Mouse (Mus musculus) ovary, postnatal 10 days (tissue): ENCODE data around the gene Tubb5.

ENCODE experiments used
- DNase-seq: peaks from one replicate; pipeline ENCODE4 v3.0.0; 2022; ENCODE audit warnings: low spot score

The Tubb5 gene

DNA sequence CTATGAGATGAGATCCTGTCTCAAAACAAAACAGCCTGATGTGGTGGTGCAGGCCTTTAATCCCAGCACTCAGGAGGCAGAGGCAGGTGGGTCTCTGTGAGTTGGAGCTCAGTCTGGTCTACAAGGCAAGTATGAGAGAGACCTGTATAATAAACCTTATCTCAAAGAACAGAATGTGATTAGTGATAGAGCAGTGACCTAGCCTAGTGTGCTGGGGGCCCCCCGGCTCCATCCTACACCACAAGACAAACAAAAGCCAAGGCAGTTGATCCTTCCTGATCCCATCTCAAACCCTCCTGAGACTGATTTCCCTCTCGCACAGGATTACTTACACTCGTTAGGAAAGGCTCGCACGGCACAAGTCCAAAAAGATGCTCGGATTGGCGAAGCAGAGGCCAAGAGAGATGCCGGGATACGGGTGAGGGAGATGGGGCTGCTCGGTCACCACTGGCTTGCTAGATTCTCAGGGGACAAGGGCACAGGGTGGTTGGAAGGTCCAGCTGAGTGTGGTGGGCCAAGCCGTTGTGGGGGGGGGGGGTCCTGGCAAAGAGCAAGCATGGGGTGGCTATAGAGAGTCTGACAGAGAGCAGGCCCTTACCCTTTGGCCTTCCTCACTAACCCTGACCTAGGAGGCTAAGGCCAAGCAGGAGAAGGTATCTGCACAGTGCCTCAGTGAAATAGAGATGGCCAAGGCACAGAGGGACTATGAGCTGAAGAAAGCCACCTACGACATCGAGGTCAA, 12.8 kb downstream of the Tubb5 start:
- DNase-seq = no peak

DNA sequence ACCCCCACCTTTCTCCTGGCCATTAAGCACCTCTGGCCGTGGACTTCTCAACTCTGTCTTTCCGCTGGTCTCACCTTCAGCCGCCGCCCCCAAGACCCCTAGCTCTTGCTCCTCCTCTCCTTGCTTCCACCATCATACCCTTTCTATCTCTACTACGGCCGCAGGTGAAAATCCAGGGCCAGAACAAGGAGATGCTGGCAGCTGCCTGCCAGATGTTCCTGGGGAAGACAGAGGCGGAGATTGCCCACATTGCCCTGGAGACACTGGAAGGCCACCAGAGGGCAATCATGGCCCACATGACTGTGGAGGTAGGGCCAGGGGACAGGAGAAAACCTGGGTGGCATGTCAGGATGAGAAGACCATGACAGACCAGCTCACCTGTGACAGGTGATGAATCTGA, 13.7 kb downstream of the Tubb5 start:
- no peak for DNase-seq

DNA sequence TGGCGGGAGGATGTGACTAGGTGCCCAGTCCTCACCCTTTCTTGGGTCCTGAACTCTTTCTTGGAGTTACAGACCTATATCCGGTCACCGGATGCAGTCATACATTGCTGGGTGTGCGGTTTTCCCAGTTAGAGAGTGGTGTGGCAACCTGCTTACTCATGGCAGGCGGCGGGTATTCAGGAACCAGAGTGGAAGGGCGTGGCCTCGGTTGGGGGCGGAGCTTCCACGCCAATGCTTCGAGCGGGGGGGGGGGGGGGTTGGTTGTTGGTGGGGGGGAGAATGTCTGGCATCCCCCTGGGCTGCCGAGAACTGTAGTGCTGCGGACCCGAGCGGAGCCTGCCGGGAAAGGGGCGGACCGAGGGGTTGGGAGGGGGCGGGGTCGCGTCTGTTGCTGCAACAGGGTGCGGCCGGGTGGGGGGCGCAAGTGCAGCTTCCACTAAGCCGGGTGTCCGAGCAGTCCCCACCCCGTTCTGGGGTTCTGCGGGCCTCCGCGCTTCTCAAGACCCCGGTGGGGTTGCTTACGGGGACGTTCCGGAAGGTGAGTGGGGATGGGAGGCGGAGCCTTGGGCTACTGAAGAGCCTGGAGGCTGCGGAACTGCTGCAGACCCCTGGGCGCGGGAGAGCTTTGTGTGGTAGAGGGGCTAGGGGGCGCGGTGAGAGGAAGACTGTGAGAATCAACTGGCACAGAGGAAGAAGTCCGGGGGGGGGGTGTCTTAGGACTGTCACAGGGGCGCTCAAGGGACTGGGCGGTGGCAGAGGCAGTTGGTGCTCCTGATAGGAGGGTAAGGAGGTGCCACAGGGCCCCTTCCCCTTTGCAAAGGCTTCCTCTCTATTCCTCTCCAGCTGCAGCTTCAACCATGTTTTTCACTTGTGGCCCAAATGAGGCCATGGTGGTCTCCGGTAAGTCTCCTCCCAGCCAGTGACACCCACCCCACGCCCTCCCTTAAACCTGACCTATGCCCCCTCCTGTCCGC, 14.9 kb downstream of the Tubb5 start, which contains the start of gene Flot1:
TSS of gene Flot1 (plus strand) at position 267 of the 974 bp plus-strand sequence.
- peak; percentile 58 for DNase-seq

DNA sequence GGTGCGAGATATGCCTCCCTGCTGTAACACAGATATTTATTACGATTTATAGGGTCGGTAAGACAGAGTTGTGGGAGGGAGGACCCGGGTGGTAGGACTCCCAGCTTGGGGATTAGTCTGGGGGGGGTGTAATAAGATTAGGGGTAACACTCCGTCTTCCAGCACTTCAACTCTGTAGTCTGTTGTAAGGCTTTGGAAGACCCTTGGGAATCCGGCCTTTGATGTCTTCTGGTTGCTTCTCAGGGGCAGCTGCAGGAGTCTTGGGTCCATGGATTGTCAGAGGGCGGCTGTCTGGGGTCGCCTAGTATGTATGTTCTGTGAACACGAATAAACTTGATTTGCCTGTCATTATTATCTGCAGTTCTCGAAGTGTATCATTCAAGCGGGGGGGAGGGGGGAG, 15.5 kb downstream of the Tubb5 start:
- DNase-seq = no peak

DNA sequence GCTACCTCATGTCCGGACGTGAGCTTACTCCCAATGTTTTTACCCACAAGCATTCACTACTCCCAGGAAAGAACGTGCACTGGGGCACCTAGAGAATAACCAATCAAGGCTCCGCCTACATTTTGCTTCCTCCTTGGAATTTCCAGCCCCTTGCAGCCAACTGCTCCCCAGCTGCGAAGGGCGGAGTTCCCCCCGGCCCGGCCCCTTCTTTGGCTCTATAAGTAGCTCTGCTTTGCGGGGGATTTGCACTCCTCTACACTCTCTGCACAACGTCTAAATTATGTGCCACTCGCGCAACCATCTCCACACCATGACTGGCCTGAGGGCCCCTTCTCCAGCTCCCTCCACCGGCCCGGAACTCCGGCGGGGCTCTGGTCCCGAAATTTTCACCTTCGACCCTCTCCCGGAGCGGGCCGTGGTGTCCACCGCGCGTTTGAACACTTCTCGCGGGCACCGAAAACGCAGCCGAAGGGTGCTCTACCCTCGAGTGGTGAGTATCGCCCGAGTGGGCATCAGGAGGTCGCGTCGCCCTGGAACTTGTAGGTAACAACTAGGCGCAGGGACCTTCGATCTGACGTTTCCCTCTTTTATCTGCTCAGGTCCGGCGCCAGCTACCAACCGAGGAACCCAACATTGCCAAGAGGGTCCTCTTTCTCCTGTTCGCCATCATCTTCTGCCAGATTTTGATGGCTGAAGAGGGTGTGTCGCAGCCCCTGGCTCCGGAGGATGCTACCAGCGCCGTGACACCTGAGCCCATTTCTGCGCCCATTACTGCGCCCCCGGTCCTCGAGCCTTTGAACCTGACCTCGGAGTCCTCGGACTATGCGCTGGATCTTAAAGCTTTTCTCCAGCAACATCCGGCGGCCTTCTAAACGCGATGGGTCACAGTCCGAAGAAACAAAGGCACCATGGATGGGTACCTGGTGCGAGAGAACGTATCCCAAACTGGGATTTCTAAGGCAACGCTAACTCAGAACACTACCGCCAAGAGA, 16.4 kb downstream of the Tubb5 start, which contains the start of gene Ier3:
TSS of gene Ier3 (plus strand) at position 246 of the 992 bp plus-strand sequence.
- DNase-seq = peak; percentile 70

DNA sequence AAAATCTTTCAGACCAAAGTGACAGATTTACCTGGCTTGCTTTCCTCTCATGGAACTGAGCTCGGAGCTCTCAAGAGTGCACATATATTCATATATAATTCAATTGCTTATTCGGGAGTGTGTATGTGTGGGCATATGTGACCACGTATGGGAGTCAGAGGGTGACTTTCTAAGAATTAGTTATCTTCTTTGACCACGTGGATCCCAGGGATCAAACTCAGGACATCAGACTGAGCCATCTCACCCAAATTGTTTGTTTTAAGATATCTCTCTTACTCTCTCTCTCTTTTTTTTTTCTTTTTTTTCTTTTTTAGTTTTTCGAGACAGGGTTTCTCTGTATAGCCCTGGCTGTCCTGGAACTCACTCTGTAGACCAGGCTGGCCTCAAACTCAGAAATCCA, 18.0 kb downstream of the Tubb5 start:
- no peak for DNase-seq

DNA sequence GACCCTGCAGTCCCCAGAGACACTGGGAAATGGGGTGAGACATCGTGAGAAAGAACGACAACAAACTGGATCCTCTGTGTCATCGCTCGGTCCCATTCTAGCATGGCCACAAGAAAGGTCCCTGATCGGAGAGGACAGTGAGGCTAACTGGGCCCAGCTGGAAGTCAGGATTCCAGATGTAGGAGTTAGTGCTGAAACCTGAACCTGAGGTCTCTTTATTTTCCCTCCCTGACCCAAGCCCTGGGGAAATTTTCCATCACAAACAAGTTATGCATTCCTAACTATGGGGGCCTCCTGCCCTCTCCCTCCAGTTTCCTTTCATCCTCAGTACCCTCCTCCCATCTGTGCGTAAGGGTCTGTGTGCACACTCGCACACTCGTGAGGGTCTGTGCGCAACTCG, 20.9 kb downstream of the Tubb5 start:
- no peak for DNase-seq

DNA sequence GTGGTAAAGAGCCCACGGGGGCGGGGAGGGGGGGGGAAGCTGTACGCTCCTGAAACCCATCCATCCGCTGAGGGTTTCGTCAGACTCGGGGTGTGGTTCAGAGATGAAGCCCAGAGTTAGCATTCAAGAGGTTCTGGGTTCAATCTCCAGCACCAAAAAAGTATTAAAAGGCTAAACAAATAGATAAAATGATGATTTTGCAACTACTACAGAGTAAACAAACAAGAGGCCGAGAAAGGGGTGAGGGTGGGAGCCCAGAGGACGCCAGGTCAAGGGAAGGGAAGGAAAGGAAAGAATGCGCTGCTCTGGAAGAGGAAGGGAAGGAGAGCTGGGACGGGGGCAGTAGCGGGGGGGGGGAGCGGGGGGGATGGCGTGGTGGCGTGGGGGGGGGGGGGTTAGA, 21.4 kb downstream of the Tubb5 start:
- no peak for DNase-seq

DNA sequence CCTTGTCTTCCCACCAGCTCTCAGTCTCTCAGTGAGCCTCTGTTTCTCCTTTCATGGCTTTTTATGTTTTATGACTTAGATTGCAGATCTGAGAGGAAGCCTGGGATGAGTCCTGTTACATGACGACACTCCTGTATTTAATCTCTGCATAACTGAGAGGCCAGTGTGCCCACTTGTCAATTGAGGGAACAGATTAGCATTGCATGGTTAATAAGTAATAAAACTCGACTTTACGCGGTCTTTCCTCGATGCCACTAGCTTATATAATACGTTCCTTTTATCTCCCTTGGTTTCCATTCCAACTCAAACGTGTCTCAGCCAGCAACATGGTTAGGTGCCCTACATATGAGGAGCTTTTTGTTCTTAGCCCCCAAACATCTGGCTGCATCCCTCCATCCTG, 22.3 kb downstream of the Tubb5 start:
- no peak for DNase-seq

DNA sequence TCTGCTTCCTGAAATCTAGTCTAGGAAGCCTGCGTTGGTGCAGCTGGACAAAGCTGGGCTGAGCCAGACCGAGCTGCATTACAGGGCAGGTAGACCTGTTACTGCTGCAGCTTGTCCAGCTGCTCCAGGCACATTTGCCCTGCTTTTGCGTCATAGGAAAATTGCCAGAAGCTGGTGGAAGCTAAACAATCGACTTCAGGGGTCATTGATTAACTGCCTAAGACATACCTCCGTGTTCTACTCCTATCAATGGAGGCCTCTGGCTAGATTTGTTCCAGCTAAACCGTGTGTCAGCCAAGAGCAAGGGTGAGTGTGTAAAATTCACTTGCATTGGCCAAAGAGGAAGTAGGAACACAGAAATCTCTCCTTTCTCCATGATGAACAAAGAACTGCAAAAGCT, 23.4 kb downstream of the Tubb5 start:
- DNase-seq = no peak

DNA sequence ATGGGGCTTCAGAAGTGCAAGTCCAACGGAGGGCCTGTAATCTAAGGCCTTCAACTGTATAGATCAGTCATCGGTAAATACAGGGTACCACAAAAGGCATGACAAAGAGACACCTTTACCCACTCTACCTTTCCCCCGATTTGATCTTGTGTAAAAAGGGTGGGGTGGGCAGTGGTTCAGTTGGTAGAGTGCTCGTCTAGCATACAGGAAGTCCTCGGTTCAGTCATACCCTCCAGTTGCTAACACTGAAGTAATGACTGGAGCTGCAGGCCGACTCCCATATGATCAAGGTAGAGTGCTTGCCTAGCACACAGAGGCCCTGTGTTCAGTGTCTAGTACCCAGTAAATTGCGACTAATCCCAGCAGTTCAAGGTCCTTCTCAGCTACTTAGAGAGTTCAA, 24.5 kb downstream of the Tubb5 start:
- no peak for DNase-seq

DNA sequence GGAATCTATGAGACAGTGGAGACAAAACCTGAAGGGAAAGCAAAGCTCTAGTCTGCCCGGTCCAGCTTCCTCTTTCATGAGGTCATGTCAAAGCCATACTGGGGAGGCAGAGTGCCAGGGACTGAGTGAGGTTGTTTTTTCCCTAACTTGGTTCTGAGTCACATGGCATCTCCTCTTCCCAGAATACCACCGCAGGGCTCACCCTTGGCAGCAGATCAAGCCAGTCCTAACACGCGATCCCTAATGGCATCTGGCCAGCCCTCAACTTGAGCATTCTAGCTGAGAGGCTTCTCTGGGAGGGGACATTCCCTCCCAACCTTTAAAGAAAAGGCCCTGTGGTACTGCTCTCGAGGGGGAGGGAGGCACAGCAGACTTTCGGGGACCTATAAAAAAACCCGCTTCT, 24.9 kb downstream of the Tubb5 start:
- DNase-seq = no peak

DNA sequence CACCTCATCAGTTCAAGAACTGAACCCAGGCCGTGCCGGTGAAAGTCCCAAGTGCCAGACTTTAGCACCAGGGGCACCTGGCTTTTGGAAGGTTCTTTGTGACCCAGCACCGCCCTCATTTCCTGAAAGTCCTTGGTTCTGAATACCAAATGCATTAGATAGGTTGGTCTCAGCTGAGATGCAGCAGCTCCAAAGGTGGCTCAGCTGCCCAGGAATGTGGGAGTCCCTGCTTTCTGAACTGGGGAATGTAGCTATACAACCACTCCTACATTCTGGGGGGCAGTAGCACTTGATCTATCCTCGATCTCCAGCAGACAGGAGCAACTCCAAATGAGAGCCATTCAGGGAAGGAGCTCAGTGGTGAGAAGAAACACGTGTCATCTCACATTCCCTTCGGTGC, 25.4 kb downstream of the Tubb5 start:
- no peak for DNase-seq

DNA sequence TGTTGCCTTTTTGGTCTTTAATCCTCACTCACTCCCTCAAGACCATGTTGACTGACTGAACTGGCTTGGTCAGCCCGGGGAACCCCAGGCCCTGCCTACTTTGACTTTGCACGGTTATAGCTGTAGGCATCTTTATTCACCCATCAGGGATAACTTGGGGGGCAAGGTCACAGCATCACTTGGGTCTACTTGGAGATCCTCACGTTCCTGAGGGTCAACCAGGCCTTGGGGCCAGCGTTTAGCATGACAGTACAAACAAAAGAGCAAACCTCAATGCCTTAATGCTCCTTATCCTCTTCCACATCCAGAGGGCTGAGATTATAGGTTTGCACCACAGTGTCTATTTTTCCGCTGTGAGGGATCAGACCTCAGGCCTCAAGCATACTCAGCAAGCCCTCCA, 25.8 kb downstream of the Tubb5 start:
- DNase-seq = no peak

DNA sequence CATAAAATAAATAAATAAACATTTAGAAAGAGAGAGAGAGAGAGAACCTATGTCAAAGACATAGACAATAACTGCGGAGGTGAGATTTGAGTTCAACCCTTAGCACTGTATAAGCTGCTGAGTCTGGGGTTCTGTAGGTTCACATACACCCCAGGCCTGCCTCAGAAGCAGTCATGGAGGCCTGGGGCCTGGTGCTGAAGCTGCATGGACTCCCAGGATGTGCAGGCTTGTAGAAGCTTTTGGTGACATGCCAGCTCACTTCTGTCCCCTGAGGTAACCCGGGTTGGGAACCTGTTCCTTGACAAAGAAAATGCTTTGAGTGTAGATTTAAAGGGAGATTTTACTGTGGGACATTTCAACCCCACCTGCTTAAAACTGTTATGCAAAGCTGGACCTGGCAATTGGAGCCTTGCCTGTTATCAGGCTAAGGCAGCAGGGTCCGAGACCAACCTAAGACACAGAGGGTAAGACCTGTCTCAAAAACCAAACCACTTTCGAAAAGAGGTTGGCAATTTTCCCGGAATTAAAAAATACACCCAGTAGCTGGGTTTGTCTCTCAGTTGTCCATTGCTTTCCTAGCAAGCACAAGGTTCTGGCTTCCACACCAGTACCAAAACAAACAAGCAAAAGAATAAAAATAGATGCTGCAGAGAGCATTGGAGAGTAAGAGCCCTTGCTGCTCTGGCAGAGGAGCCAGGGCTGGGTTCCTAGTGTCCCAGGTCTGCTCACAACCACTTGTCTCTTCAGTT, 27.0 kb downstream of the Tubb5 start:
- no peak for DNase-seq

DNA sequence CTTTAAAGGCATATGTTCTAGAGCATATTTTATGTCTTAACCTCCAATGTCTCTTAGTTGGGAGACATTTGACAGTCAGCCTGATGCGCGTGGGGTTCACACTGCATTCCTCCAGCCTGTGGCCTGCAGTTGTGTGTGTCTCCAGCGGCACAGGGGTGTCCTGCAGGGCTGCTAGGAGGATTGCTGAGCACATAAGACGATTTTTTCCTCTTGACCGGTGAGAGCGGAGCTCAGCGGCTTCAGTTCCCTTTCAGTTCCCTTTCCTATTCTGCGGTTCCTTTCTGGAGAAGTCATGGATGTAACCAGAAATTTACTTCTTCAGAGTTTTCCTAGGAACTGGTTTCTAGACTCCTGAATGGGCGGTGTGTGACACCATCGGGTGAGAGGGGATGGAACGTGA, 28.7 kb downstream of the Tubb5 start:
- DNase-seq = no peak

DNA sequence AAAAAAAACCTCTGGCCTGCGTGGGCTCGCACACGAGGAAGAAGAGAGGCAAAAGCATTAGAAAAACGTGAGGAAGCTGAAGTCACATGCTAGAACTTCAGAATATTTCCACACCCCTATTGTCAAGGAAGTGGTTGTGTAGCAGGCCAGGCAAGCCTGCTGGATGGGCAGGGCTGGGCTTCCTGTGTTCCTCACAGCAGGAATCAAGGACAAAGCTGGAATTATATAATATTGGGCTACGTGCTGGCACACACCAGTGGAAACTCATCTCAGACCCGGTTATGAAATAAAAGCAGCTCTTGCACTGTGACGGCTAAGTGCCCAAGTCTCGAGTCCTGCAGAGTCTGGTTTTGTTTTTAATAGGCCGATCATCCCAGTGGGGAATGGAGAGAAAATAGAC, 30.0 kb downstream of the Tubb5 start:
- DNase-seq = no peak

DNA sequence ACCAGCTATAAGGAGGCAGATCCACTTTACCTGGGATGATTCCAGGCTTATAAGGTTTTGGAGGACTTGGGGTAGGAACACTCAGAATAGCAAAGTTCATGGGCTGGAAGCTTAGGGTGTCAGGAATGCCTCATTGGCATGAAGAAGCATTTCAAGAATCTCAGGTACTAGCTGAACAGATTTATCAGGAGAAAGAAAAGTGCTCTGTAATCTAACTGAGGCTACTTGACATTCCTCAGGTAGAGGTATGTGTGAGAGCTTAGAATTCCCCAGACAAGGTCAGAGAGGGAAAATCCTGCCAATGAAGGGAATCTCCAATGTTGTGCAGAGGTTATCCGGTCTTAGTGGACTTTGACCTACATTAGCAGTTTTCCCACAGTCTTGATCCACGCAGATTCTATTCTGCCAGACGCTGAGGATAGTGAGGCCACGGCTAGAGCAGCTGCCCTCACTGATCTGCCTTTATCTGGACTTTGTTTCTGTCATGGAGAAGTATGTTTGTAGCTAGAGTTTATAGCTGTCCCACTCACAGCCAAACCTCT, 34.2 kb downstream of the Tubb5 start:
- no peak for DNase-seq

DNA sequence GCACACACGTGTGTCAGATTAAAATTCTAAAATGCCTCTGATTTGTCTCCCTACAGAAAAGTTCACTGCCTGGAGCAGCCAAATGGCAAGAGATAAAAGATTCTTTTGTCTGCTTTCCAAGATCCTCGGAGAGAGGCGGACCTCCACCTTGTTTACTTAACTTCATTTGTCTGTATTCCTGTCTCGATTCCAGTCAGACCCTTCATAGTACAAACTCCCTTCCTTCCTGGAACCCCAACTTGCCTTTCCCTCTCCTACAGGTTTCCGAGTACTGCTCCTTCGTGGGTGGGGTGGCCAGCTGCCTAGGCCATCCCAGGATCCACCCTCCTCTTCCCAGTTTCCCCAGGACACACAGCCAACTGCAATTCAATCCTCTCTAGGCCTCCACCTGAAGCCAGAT, 35.1 kb downstream of the Tubb5 start:
- DNase-seq = no peak

DNA sequence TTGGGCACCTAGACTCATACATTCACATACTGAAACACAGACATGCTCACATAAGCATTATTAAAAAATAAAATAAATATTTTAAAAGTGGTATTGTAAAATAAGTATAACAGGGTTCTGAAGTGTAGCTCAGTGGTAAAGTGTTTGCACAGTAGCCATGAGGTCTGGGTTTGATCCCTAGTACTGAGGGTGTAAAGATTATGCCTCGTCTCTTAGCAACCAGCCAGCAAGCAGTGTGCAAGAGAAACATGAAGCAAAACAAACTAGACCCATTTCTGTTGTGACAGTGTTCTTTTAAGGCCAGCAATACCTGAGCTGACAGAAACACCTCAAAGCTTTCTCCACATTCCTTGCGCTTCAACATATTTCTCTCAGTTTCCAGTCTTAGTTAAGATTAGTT, 37.2 kb downstream of the Tubb5 start:
- no peak for DNase-seq

DNA sequence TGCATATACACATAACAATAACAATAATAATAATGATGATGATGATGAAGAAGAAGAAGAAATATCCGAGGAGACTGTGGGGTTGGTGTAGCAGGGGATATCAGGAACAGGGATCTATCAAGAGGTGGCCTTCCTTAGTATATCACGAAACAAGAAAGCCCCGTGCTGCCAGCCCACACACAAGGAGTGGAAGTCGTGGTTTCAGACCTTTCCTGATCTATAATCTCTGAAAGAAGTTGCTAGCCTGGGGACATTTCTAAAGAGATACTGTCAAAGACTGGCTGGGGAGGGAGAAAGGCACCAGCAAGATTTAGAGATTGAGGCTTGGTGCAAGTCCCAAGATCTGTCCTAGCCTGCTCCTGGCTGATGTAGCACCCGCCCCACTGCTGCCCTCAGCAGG, 41.3 kb downstream of the Tubb5 start:
- DNase-seq = no peak
